Mouse (Mus musculus): ENCODE results near the gene Cbx4.
A peak's percentile ranks its signal among the peaks of the same experiment; 100 is the strongest.

Cbx4 gene

DNA sequence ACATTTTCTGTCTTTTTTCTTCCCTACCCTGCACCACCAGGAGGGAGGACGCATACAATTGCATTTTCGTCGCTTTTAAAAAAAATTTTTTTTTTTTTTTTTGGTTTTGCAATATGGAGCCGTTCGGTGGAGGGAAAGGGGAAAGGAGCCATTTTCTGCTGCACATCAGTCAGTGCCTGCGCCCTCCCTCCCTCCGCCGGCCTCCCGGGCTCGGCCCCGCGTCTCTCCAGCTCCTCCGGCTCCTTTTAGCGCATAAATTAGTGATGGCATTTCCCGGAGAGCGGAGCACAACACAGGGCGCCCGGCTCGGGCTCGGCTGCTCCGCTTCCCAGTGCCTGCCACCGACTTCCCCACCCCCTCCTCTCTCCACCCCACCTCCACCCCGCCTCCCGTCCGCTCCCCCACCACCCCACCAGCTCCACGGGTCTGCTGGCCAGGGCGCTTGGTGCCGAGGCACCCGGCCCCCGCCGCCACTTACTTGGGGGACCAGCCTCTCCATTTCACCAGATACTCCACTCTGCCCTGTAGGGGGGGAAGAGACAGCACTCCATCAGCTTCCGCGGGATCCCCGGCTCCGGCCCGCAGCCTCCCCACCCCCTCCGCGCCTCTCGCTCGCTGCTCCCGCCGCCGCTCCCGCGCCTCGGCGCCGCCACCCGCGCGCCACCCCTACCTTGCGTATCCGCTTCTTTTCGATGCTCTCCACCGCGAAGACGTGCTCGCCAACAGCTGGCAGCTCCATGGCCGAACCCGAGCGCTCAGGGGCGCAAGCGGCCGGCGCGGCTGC lies 550 bp downstream of the Cbx4 start:
- DNase-seq (ENCODE audit: low read depth, low spot score): peak; percentile 65

DNA sequence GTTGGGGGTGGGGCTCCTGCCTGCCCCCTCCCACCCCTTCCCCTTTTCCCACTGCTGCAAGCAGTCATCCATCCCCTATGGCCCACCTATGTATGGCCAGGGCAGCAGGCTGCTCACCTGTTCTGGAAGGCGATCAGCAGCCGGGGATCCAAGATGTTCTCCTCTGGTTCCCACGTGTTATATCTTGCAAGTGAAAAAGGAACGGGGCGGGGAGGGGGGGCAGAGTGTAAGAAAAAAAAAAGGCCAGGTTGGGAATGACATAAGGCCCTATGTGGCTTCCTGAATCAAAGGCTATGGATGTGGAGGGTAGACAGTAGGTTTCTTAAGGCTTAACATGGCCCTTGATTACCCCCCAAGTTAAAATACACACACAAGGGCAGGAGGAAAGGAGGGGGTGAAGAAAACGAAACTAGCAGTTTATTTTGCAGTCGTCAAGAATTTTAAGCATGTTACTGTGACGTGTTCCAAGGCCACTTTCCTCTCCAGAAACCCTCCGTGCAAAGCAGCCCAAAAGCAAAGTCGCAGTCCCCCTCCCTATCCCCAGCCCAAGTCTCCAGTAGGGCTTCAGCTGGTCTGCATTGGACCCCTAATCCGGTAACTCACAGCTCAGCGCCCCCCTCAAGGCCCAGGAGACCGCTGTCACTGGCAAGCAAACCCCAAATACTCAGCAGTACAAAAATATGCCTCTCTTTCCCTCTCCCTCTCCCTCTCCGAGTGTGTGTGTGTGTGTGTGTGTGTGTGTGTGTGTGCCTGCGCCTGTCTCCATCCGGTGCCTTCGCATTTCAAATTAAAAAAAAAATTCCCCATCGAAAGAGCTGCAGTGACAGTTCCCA lies 1.4 kb downstream of the Cbx4 start:
- peak; percentile 51 for DNase-seq (ENCODE audit: low read depth, low spot score)

DNA sequence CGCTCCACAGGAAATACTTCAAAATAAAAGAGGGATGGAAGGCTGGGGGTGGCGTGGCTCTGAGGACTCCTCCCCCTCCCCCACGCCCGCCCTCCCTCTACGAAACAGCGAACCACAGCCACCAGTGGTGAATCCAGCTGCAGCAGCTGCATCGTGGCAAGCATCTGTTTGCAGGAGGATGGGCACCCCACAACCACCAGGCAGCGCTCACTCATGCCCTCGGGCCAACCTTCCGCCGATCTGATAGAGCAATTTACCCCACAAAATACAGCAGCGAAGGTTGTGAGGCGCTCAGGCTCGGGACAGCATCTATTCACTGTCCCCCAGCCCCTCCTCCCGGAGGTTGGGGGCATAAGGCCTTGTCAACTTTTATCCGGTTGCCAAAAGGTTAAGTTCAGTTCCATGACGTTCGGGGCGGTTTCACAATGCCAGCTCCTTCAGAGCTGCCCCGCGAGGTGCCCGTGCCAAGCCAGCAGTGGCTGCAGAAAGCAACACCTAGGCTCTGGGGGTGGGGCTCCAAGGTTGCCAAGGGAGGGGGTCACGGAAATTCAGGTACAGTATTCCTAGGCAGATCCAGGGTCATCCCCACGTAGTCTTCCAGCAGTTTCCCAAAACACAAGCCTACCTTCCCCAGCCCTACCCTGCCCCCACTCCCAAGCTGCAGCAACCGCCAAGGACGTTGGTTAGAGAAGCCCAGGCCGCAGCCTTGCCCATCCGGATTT lies 2.1 kb downstream of the Cbx4 start:
- peak; percentile 39 for DNase-seq (ENCODE audit: low read depth, low spot score)

DNA sequence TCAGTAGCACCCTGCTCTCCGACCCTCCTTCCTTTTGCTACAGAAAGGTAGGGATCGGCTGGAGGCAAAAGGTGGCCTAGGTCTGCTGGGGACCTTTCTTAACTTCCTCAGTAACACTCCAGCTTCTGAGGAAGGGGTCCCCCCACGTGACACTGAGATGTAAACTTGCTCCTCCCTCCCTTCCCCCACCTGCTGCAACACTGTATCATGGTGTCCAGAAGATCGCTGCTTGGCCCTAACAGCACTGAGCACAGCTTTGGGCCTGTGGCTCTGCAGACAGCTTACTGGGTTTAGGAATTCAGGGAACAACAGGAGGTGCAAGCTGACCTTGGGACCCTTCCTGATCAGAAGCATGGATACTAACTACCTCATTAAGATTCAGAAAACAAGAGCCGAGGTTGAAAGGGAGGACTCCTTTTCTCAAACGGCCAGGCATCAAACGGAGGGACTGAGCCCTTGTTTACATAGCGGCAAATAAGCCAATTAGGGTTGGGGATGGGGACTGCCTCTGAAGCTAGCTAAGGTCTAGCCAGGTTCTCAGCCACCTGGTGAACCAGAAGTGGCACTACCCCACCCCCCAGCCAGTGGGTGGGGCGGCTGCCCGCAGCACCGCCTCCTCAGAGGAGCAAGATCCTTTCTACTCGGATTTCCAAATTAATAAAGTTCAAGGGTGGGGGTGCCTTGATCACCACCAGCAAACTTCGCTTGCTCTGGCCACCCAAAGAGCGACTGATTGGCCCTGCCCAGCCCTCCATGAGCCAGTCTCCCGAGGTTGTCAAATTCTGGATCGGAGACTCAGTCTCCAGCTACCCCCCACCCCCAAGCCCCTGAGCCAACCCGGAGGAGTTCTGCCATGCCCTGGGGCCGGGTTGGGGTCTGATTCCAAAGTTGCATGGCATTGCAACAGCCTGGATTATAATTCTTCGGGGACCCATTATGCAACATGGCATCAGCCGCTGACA lies 3.1 kb downstream of the Cbx4 start:
- no peak for DNase-seq (ENCODE audit: low read depth, low spot score)

DNA sequence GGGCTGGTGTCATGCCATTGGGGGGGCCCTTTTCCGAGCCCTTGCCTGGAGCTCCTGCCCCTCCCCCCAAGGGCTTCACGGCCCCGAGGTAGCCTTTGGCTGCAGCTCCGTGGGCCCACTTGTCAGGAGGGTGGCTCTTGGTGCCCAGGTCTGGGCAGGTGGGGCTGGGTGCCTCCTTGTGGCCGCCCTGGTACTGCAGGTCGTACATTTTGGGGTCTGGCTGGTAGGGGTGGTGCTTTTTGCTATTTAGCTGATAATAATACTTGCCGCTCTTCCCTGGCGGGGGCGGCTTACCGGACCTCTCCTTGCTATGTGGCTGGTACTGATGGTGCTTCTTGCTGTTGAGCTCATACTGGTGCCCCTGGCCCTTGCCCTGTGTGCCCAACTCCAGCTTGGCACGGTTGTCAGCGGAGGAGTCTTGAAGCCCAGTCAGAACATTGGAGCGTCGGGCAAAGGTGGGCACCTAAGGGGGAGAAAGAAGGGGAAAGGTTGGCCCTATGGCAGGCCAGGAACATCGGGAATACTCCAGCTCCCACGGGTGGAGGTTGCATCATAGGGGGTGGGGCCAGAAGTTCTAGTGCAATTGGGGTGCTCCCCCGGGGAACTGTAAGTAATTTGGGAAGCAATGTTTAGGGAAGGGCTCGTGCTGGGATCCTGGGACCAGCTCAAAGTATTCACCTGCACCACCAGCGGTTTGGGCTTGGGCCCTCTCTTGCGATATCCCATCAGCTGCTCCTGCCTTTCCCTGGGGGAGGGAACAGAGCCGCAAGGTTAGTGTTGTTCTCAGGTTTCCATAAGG lies 4.0 kb downstream of the Cbx4 start:
- DNase-seq (ENCODE audit: low read depth, low spot score): peak; percentile 25

DNA sequence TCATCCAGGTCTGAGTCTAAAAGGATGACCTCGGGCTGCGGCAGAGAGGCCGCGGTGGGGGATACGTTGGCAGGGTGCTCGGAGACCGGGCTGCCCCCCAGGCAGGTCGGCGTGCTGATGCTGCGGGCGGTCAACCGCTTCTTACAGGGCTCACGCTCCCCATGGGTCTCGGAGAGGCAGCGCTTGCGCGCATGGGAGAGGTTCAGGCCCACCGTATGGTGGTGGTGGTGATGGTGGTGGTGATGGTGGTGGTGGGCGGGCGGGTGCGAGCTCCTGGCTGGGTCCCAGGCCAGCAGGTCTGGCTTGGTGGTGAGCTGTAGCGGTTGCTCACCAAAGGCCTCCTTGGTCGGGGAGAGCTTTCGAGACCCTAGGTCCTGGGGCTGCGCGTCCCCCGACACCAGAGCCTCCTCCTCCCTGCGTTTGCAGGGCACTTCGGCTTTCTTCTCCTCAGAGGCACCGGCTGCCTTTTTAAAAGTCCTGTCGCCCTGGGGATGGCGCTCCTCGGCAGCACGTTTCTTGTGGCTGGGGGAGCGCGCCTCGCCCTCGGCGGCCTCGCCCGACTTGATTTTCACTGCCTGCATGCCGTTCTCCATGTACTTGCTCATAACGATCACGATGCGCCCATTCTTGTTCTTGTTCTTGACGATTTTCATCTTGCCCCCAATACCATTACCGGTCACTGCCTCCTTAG lies 4.7 kb downstream of the Cbx4 start:
- DNase-seq (ENCODE audit: low read depth, low spot score): no peak

DNA sequence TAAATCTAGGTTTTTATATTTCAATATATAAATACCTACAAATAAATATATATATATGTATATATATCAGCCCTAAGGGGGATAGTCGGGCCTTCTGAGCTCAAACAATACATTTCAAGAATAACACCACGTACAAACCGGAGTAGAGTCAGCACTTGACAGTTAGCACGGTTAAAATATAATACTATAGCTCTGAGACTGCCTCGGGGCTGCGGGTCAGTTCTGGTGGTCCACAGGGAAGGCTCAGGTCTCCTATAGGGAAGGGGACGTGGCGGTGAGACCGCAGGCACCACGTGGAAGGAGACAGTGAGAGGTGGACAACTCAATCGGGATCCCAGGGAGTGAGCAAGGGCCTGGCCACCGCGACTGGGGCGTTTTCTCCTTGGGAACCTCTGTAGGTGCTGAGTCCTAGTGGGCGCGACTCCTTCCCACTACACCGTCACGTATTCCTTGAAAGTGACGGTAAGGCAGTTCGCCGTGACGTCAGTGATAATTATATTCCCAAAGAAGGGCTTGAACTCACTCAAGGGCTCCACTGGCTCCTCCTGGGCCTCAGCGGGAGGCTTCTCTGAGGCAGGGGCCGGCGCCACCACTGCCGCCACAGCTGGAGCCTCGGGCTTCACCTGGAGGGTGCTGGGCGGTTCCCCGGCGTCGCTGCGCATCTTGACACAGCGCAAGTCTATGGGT lies 5.4 kb downstream of the Cbx4 start:
- no peak for DNase-seq (ENCODE audit: low read depth, low spot score)

DNA sequence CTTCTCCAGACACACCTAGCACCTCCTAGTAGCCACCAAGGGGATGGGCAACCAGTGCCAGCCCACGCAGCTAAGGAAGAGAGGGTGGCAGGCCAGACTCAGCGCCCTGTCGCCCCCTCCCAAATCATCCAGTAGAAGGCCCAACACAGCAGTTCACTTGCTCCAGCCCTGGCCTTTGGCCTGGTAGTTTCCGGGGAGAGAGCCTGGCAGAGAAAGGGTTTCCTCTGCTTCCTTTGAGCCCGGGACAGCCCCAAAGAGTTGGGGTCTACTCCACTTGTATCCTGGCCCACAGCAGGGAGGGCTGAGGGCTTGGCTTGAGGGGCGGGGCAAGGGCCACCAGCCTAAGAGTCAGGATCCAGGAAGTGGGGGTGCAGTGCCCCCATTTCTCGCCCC lies 6.6 kb downstream of the Cbx4 start:
- DNase-seq (ENCODE audit: low read depth, low spot score): no peak

DNA sequence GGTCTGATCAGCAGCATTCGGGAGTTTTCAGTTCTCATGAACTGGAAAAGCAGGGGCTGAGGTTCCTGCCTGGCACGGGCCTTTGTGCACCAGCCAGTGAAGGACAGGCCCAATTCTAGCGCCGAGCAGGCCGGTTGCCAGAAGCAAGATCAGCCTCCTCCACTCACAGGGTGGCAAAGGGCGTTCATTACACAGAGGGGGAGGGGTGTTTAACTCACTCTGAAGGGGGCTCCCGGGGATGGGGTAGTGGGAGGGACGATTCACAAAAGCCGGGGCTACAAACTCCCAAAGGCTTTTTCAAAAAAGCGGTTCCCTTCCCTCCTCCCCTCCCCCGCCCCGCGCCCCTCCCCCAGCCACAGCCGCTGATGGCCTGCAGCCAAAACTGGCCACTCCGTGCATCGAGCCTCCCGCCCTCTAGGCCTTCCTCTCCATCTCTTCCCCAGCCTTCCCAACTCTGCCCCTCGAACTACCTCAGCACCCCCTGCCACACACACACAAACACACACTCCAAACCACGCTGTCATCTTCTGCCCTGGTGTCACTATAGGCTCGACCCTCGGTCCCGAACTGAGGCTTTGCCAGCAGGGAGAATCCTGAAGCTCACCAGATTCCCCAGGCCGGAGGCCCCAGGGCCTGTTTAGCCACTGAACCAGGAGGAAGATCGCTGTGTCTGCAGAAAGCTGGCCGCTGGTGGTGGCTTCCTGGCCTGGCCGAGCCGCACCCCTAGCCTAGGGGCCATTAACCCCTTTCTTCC lies 7.2 kb downstream of the Cbx4 start:
- no peak for DNase-seq (ENCODE audit: low read depth, low spot score)

DNA sequence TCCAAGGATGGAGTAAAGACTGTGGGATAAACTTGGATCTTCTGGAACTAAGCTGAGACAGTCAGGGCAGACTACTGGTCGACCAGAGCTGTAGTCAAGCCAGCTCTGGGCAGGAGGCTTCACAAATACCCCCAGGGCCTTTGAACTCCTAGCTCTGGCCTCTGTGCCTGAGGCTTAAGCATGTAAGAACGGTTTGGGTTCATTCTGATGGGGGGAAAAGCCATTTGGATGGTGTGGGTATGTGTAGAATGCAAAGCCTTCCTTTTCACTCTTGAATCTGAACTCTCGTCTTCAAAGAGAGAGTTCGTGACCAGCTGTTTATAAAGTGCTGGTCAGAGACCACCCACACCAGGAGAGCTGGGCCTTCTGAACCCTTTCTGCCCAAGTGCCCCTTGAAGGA lies 8.3 kb downstream of the Cbx4 start:
- no peak for DNase-seq (ENCODE audit: low read depth, low spot score)

DNA sequence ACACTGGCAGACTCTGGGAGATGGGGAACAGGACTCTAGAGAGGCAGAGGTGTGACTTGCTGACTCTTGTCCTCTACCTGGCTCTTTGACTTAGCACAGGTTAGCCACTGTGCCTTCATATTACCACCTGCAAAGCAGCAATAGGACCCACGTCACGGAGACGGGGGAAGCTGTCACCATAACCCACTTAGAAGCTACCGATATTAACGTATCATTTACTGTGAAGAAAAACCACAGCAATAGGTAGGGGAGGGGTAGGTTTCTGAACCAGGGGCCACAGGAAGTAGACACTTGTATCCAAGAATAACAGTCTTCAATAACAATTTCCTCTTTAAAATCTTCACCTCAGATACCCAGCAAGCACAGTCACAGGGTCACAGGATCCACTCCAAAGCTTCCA lies 10.2 kb downstream of the Cbx4 start:
- no peak for DNase-seq (ENCODE audit: low read depth, low spot score)

DNA sequence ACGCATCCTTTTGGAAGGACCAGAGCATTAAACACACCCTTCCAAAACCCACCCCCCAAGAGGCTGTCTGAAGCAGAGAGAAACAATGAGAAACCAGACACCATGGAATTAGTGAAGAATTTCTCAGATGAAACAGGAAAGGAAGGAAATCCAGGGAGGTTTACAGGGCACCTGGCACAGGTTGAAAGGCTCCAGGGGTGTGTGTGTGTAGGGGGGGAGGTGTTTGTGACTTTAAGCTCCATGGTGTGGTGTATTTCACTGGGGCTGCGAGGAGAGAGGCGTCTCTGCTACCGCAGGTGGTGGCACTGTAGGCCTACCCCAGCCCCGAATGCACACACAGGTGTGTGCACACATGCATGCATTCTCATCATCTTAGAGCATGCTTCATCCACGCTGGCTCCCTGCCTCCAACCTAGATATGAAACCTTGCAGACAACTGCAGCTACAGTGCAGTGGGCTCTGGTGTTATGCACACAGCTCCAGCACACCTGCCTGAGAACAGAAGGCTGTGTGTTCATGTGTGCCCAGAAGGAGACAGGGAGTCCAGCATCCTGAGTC lies 12.1 kb downstream of the Cbx4 start:
- no peak for DNase-seq (ENCODE audit: low read depth, low spot score)

DNA sequence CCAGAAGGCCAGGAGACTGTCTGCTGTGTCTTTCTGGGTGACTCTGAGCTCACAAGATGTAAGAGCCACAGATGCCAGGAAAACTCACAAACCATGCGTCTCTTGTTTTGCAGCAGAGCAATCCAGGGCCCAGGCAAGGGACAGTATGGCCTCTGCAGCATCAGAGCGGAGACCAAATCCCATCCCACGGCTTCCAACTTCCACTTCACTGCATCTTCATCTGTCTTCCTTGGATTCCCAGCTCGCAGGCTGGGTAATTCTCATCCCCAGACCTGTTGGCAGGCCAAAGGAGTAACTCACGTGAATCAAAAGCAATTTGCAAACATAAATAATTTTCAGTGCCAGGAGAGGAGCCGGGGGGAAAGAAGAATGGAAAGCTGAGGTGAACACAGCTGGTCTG lies 13.0 kb downstream of the Cbx4 start:
- DNase-seq (ENCODE audit: low read depth, low spot score): no peak

DNA sequence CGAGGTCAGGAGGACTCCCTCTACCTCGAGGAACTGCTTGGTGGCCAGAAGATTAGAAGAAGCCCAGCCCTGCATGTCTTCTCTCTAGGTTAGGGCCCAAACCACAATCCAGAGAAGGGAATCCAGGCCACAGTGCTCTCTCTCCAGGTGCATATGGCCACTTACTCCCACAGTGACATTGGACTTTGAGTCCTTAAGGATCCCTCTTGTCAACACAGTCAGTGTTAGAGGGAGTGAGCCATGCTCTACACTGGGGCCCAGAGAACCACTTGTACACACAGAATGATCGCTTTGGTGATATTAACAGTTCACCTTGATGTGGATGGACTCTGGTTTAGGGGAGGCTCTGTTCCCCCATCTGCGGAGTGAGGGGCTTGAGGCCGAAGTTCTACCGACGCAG lies 13.8 kb downstream of the Cbx4 start:
- DNase-seq (ENCODE audit: low read depth, low spot score): no peak

DNA sequence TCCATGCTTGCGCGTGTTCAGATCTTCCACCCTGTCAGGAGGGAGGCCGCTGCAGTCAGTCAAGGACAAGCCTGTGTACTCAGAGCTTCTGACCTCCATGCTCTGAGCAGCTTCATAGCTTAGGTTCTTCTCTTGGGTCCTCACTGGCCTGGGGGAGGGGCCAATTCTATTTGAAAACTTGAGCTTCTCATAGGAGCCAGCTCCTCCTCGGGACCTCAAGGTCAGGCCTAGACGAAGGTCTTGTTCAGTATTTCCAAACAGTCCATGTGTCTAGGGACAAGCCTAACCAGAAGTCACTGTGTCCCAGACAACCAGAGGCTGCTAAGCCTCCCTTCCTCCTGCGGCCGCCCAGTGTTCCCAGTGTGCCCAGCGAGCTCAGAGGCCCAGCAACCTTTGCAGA lies 19.2 kb downstream of the Cbx4 start:
- DNase-seq (ENCODE audit: low read depth, low spot score): no peak

DNA sequence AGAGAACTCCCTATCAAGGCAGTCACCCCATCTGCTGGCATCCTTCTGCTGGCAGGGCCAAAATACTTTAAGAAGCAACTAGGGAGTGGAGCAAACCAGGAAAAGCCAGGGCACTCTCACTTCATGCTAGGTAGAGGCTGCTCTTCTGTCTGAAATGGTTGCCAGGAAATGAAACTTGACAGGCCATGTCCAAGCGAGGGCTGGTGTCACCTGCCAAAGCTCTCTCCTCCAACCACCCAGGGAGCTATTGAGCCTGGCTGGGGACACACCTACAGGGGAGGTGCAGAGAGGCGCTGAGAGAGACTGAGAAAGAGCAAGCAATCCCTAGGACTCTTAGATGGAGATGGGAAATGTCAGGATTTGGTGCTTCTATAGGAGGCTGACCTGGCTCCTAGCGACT lies 26.8 kb downstream of the Cbx4 start:
- DNase-seq (ENCODE audit: low read depth, low spot score): no peak

DNA sequence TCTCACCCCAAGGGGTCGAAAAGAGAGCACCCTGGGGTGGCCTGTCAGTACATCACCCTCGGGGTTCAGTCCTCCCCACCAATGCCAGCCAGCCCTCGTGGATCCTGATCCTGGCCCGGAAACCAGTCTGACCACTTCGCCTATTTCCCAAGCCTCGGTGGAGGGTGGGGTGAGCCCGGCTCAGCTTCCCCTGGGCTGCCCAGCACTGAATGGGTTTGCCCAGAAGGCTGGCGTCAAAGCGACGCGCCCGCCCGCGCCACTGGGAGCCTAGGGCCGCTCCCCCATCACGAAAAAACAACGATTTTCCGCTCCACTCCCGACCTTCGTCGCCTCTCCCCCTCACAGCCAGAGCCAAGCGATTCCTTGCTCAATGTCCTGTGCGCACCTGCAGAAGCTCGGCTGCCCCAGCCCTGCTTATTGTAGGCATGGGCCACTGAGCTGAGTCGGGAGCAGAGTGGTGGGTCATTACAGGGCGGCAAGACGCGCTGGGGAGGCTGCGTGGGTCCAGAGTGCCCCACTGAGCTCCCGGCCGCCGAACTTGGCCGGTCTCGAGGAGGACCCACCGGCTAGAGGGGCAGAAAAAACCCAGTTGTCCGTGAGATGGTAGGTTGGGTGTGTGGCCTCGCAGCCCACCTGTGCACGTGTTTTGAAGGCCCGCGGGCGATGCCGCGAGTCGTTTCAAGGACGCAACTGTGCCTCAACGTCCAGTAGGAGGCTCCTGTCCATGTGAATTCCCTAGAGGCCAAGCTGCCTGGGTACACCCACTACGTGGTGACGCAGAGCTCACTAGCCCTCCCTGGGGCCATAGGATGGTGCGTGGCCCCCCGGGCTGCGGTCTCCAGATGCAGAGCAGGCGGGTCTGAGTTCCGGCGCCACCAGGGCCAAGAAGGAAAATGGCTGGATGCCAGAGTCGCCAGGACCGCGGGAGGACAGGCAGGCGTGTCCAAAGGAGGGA lies 27.7 kb downstream of the Cbx4 start:
- DNase-seq (ENCODE audit: low read depth, low spot score): no peak
